Mouse (Mus musculus) neural tube, embryonic 14.5 days (tissue): ENCODE results near the gene Coa5. TPM values are rescaled to one million over a fixed set of nuclear protein-coding genes. Genes with fewer than 3 reads are reported as not detected.

Experiments used
- ATAC-seq: fragments of 200-750 bp; cut with Nextera tagmentation; 2 replicates; pipeline ENCODE4 v1.8.0; 2017; ENCODE audit warnings: low read depth, mild to moderate bottlenecking, moderate TSS enrichment, moderate library complexity
- H3K27ac ChIP-seq: fragments of 300-500 bp; sonication (generic); 2 replicates; pipeline ENCODE4 v1.5.1; 2014; ENCODE audit warnings: low read depth, mild to moderate bottlenecking, control low read depth, low read length, moderate library complexity, mixed read lengths
- H3K27me3 ChIP-seq: fragments of 300-500 bp; sonication (generic); 2 replicates; pipeline ENCODE4 v1.6.1; 2014; ENCODE audit warnings: low read length; ENCODE audit not compliant: control insufficient read depth, insufficient read depth
- H3K36me3 ChIP-seq: fragments of 300-500 bp; sonication (generic); 2 replicates; pipeline ENCODE4 v1.6.1; 2014; ENCODE audit warnings: low read length, mixed read lengths; ENCODE audit not compliant: control insufficient read depth, insufficient read depth
- H3K4me1 ChIP-seq: fragments of 300-500 bp; sonication (generic); 2 replicates; pipeline ENCODE4 v1.6.1; 2014; ENCODE audit warnings: low read length; ENCODE audit not compliant: control insufficient read depth, insufficient read depth
- H3K4me2 ChIP-seq: fragments of 300-500 bp; sonication (generic); 2 replicates; pipeline ENCODE4 v1.6.1; 2014; ENCODE audit warnings: mild to moderate bottlenecking, low read depth, low read length, control low read depth
- H3K4me3 ChIP-seq: fragments of 300-500 bp; sonication (generic); 2 replicates; pipeline ENCODE4 v1.5.1; 2014; ENCODE audit warnings: low read depth, low read length, control low read depth, mixed read lengths
- H3K9ac ChIP-seq: fragments of 300-500 bp; sonication (generic); replicated peaks from 2 replicates; pipeline ENCODE4 v1.6.1; 2014; ENCODE audit warnings: low read depth, mild to moderate bottlenecking, control low read depth, low read length, mixed read lengths
- H3K9me3 ChIP-seq: fragments of 300-500 bp; sonication (generic); 2 replicates; pipeline ENCODE4 v1.6.1; 2016; ENCODE audit warnings: low read length; ENCODE audit not compliant: control insufficient read depth
- WGBS: fragments of 180-500 bp; shearing (Covaris S2); extraction: QIAGEN DNeasy Blood & Tissue Kit; methylation state at CpG from one replicate; pipeline ENCODE4 v1.1.7; 2014; 5-methylcytosine and 5-hydroxymethylcytosine counted together
- polyA plus RNA-seq: library from polyadenylated mRNA; unstranded; fragments of >200 nt; fragmentation: Nextera tagmentation; extraction: Ambion mirVana; gene quantifications from 2 replicates; pipeline ENCODE4 v1.2.1, GENCODE M21; 2014

Gene Coa5
- polyA plus RNA-seq, 1 experiment from 2014 or later, result 76.1 TPM

GRCm38 (mm10) chr1:37471179-37472148, 41.6 kb upstream of the Coa5 start:
- Histone ChIP-seq H3K36me3 (no peaks in the 10 kb centered on the region), H3K27ac (no peak overlapping the region), H3K27me3 (no peaks in the 10 kb centered on the region), H3K4me1 (no peaks in the 10 kb centered on the region), H3K4me3 (no peak overlapping the region), H3K9ac (no peak overlapping the region), H3K9me3 (no peaks in the 10 kb centered on the region), H3K4me2 (no peak overlapping the region)
- ATAC-seq, result no peak
- 88% methylated on average over 6 of the region's 6 CpGs for WGBS

- Histone ChIP-seq H3K9me3 (no peaks in the 10 kb centered on the region), H3K4me1 (no peaks in the 10 kb centered on the region), H3K27ac (no peak overlapping the region), H3K4me2 (no peak overlapping the region), H3K27me3 (no peaks in the 10 kb centered on the region), H3K36me3 (no peaks in the 10 kb centered on the region), H3K4me3 (no peak overlapping the region), H3K9ac (no peak overlapping the region)
- WGBS, result 92% methylated on average over 5 of the region's 5 CpGs
- ATAC-seq, result no peak
Observed at GRCm38 (mm10) chr1:37469007-37469406, 39.1 kb upstream of the Coa5 start.

GRCm38 (mm10) chr1:37467806-37468205, 37.9 kb upstream of the Coa5 start:
- Histone ChIP-seq H3K4me1 (no peaks in the 10 kb centered on the region), H3K4me2 (no peak overlapping the region), H3K9ac (no peak overlapping the region), H3K4me3 (no peak overlapping the region), H3K27ac (no peak overlapping the region), H3K9me3 (no peaks in the 10 kb centered on the region), H3K27me3 (no peaks in the 10 kb centered on the region), H3K36me3 (no peaks in the 10 kb centered on the region)
- no peak for ATAC-seq
- WGBS, result 82% methylated on average over 4 of the region's 4 CpGs

GRCm38 (mm10) chr1:37466322-37466995, 36.6 kb upstream of the Coa5 start:
- Histone ChIP-seq H3K9ac (no peak overlapping the region), H3K27me3 (no peaks in the 10 kb centered on the region), H3K27ac (no peak overlapping the region), H3K4me1 (no peaks in the 10 kb centered on the region), H3K36me3 (no peaks in the 10 kb centered on the region), H3K9me3 (no peaks in the 10 kb centered on the region), H3K4me3 (no peak overlapping the region), H3K4me2 (no peak overlapping the region)
- WGBS, result 86% methylated on average over 3 of the region's 3 CpGs
- no peak for ATAC-seq

- ATAC-seq, result no peak
- Histone ChIP-seq H3K36me3 (no peaks in the 10 kb centered on the region), H3K4me2 (no peak overlapping the region), H3K27ac (no peak overlapping the region), H3K4me1 (no peaks in the 10 kb centered on the region), H3K9ac (no peak overlapping the region), H3K27me3 (no peaks in the 10 kb centered on the region), H3K4me3 (no peak overlapping the region), H3K9me3 (no peaks in the 10 kb centered on the region)
- WGBS, result 92% methylated on average over 10 of the region's 10 CpGs
Observed at GRCm38 (mm10) chr1:37464878-37465452, 35.1 kb upstream of the Coa5 start.

- no peaks in the 10 kb centered on the region for H3K4me1 ChIP-seq
- no peak for ATAC-seq
- no peak overlapping the region for H3K27ac ChIP-seq
- H3K27me3 ChIP-seq, result no peaks in the 10 kb centered on the region
- H3K9me3 ChIP-seq, result no peaks in the 10 kb centered on the region
- no peak overlapping the region for H3K4me3 ChIP-seq
- no peak overlapping the region for H3K9ac ChIP-seq
- no peak overlapping the region for H3K4me2 ChIP-seq
- WGBS, result 94% methylated on average over 7 of the region's 7 CpGs
- H3K36me3 ChIP-seq, result no peaks in the 10 kb centered on the region
Observed at GRCm38 (mm10) chr1:37457546-37457945, 27.6 kb upstream of the Coa5 start.

- Histone ChIP-seq H3K36me3 (peaks cover 4% of the 10 kb centered on the region; the same call in 1 of the 2 replicates), H3K4me1 (no peaks in the 10 kb centered on the region), H3K4me2 (no peak overlapping the region), H3K4me3 (no peak overlapping the region), H3K27ac (no peak overlapping the region), H3K9me3 (no peaks in the 10 kb centered on the region), H3K9ac (no peak overlapping the region), H3K27me3 (no peaks in the 10 kb centered on the region)
- ATAC-seq, result no peak
- 89% methylated on average over 8 of the region's 8 CpGs for WGBS
Observed at GRCm38 (mm10) chr1:37451270-37451669, 21.4 kb upstream of the Coa5 start.

- H3K9me3 ChIP-seq, result no peaks in the 10 kb centered on the region
- peaks cover 4% of the 10 kb centered on the region; the same call in 1 of the 2 replicates for H3K36me3 ChIP-seq
- no peak overlapping the region for H3K9ac ChIP-seq
- ATAC-seq, result no peak
- H3K27me3 ChIP-seq, result no peaks in the 10 kb centered on the region
- WGBS, result 86% methylated on average over 10 of the region's 10 CpGs
- no peaks in the 10 kb centered on the region for H3K4me1 ChIP-seq
- no peak overlapping the region for H3K4me2 ChIP-seq
- H3K27ac ChIP-seq, result no peak overlapping the region
- H3K4me3 ChIP-seq, result no peak overlapping the region
Observed at GRCm38 (mm10) chr1:37448361-37449095, 18.6 kb upstream of the Coa5 start.
